Mouse (Mus musculus) cerebellum, adult 8-10 months (tissue): Measurements from ENCODE around the gene Herc3.
"Not testable (repeated sequence)": the region's sequence is repeated elsewhere in the genome, so short reads cannot be mapped to it uniquely, and the experiment has no call there.

Experiments used
- DNase-seq: peaks from one replicate; pipeline ENCODE4 v3.0.0; 2022

The Herc3 gene

GRCm38 (mm10) chr6:58831232-58832009, at the start of gene Herc3:
Gene Herc3, plus strand, starts transcription at chr6:58831465.
- peak; percentile 85 for DNase-seq

- DNase-seq: no peak
These were observed 29.9 kb upstream of the Herc3 start for GRCm38 (mm10) chr6:58801394-58801793.

GRCm38 (mm10) chr6:58814381-58814780, 16.9 kb upstream of the Herc3 start:
- DNase-seq: no peak

- DNase-seq: not testable (repeated sequence)
These were observed 14.2 kb upstream of the Herc3 start for GRCm38 (mm10) chr6:58817037-58817436.

- no peak for DNase-seq
These were observed 5.6 kb upstream of the Herc3 start for GRCm38 (mm10) chr6:58825619-58826018.

- no peak for DNase-seq
These were observed 5.2 kb upstream of the Herc3 start for GRCm38 (mm10) chr6:58826089-58826488.

- no peak for DNase-seq
These were observed 2.7 kb upstream of the Herc3 start for GRCm38 (mm10) chr6:58828582-58828981.

GRCm38 (mm10) chr6:58830840-58831231, 429 bp upstream of the Herc3 start:
- DNase-seq: no peak

GRCm38 (mm10) chr6:58832591-58833018, 1.3 kb downstream of the Herc3 start:
- DNase-seq: peak; percentile 23

GRCm38 (mm10) chr6:58834470-58834869, 3.2 kb downstream of the Herc3 start:
- DNase-seq: no peak

GRCm38 (mm10) chr6:58835591-58835990, 4.3 kb downstream of the Herc3 start:
- DNase-seq: peak; percentile 16

GRCm38 (mm10) chr6:58836476-58836875, 5.2 kb downstream of the Herc3 start:
- DNase-seq: no peak

GRCm38 (mm10) chr6:58837917-58838316, 6.7 kb downstream of the Herc3 start:
- DNase-seq: peak; percentile 34

- no peak for DNase-seq
These were observed 9.9 kb downstream of the Herc3 start for GRCm38 (mm10) chr6:58841208-58841607.

GRCm38 (mm10) chr6:58842186-58842585, 10.9 kb downstream of the Herc3 start:
- DNase-seq: no peak

GRCm38 (mm10) chr6:58843580-58843979, 12.3 kb downstream of the Herc3 start:
- DNase-seq: no peak

GRCm38 (mm10) chr6:58844188-58844822, 13.0 kb downstream of the Herc3 start:
- DNase-seq: no peak

GRCm38 (mm10) chr6:58846850-58847692, 15.8 kb downstream of the Herc3 start:
- DNase-seq: no peak

GRCm38 (mm10) chr6:58847836-58848235, 16.6 kb downstream of the Herc3 start:
- no peak for DNase-seq

GRCm38 (mm10) chr6:58849356-58849755, 18.1 kb downstream of the Herc3 start:
- DNase-seq: no peak

- DNase-seq: no peak
These were observed 24.6 kb downstream of the Herc3 start for GRCm38 (mm10) chr6:58855676-58856367.

- DNase-seq: no peak
These were observed 25.2 kb downstream of the Herc3 start for GRCm38 (mm10) chr6:58856494-58856893.

GRCm38 (mm10) chr6:58859517-58859916, 28.3 kb downstream of the Herc3 start:
- no peak for DNase-seq
